Mouse (Mus musculus): ENCODE results near the gene Htra3.

The Htra3 gene

GRCm38 (mm10) chr5:35679256-35680155 lies at the start of gene Htra3:
TSS of gene Htra3 (minus strand) at chr5:35679782.
- peak; percentile 65 to 71 for DNase-seq (ENCODE audit: low spot score in 2 of 2)

GRCm38 (mm10) chr5:35728957-35729460 lies 49.4 kb upstream of the Htra3 start:
- peak in 1 of 2 experiments; percentile 57 for DNase-seq (ENCODE audit: low spot score in 2 of 2)

GRCm38 (mm10) chr5:35728344-35728956 lies 48.9 kb upstream of the Htra3 start:
- no peak for DNase-seq (ENCODE audit: low spot score in 2 of 2)

GRCm38 (mm10) chr5:35727447-35727846 lies 47.9 kb upstream of the Htra3 start:
- DNase-seq (ENCODE audit: low spot score in 2 of 2): no peak

GRCm38 (mm10) chr5:35725840-35726239 lies 46.3 kb upstream of the Htra3 start:
- no peak for DNase-seq (ENCODE audit: low spot score in 2 of 2)

- DNase-seq (ENCODE audit: low spot score in 2 of 2): no peak
Measured at GRCm38 (mm10) chr5:35723900-35724299, 44.3 kb upstream of the Htra3 start.

- DNase-seq (ENCODE audit: low spot score in 2 of 2): no peak
Measured at GRCm38 (mm10) chr5:35722654-35723053, 43.1 kb upstream of the Htra3 start.

- no peak for DNase-seq (ENCODE audit: low spot score in 2 of 2)
Measured at GRCm38 (mm10) chr5:35721933-35722332, 42.4 kb upstream of the Htra3 start.

- no peak for DNase-seq (ENCODE audit: low spot score in 2 of 2)
Measured at GRCm38 (mm10) chr5:35719880-35720279, 40.3 kb upstream of the Htra3 start.

- no peak for DNase-seq (ENCODE audit: low spot score in 2 of 2)
Measured at GRCm38 (mm10) chr5:35719343-35719742, 39.8 kb upstream of the Htra3 start.

- no peak for DNase-seq (ENCODE audit: low spot score in 2 of 2)
Measured at GRCm38 (mm10) chr5:35718817-35719216, 39.2 kb upstream of the Htra3 start.

GRCm38 (mm10) chr5:35717946-35718345 lies 38.4 kb upstream of the Htra3 start:
- peak; percentile 68 for DNase-seq (ENCODE audit: low spot score in 2 of 2)

GRCm38 (mm10) chr5:35717455-35717854 lies 37.9 kb upstream of the Htra3 start:
- DNase-seq (ENCODE audit: low spot score in 2 of 2): no peak

GRCm38 (mm10) chr5:35713649-35714354 lies 34.2 kb upstream of the Htra3 start:
- DNase-seq (ENCODE audit: low spot score in 2 of 2): peak; percentile 60 to 79

GRCm38 (mm10) chr5:35712517-35712916 lies 32.9 kb upstream of the Htra3 start:
- no peak for DNase-seq (ENCODE audit: low spot score in 2 of 2)

- DNase-seq (ENCODE audit: low spot score in 2 of 2): no peak
Measured at GRCm38 (mm10) chr5:35710931-35711330, 31.3 kb upstream of the Htra3 start.

- DNase-seq (ENCODE audit: low spot score in 2 of 2): no peak
Measured at GRCm38 (mm10) chr5:35710481-35710880, 30.9 kb upstream of the Htra3 start.

GRCm38 (mm10) chr5:35705411-35705810 lies 25.8 kb upstream of the Htra3 start:
- DNase-seq (ENCODE audit: low spot score in 2 of 2): no peak

GRCm38 (mm10) chr5:35703814-35704213 lies 24.2 kb upstream of the Htra3 start:
- DNase-seq (ENCODE audit: low spot score in 2 of 2): no peak

GRCm38 (mm10) chr5:35703183-35703582 lies 23.6 kb upstream of the Htra3 start:
- DNase-seq (ENCODE audit: low spot score in 2 of 2): no peak

- DNase-seq (ENCODE audit: low spot score in 2 of 2): no peak
Measured at GRCm38 (mm10) chr5:35702582-35703140, 23.1 kb upstream of the Htra3 start.

- peak; percentile 65 to 75 for DNase-seq (ENCODE audit: low spot score in 2 of 2)
Measured at GRCm38 (mm10) chr5:35701042-35701441, 21.5 kb upstream of the Htra3 start.
